Mouse (Mus musculus): ENCODE measurements at regions not wholly inside any gene's neighbourhood (a gene's known extent, or its start where the extent isn't known, plus 50 kb on each side); places are given as distances from the start of the nearest gene placed in this dataset.

DNA sequence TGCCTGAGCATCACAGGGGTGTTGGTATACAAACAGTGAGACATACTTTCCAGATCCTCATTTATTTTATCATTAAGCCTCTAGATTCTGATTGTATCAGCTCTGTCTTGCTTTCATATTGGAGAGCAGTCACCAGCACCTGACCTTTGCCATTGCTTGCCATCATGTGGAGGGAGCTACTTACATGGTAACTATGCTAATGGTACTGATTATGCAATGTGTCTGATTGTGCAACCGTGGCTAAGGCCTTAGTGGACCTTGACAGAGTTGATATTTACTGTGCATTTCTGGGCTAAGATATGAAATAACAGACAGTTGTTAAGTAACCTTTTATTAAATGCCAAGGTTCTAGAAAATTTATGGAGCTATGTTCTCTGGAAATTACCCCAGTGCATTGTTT is 180.7 kb downstream of the 1700064H15Rik start:
- TF ChIP-seq HCFC1 (IDR thresholded peaks at IDR 0.05; ENCODE audit: borderline replicate concordance, insufficient read depth, low read length) (no peak), MAFK (IDR thresholded peaks at IDR 0.05; ENCODE audit: insufficient read depth, low read depth, low read length) (no peak), ZC3H11A (IDR thresholded peaks at IDR 0.05; ENCODE audit: borderline replicate concordance, low read depth, low read length) (no peak)

Measured in ES-E14 (cell line).